Comparison of ENCODE assay signal across 22 mouse cellular contexts in genomic region chr5:88424892-88425291, GRCm38 (mm10). TPM values are rescaled to one million over a fixed set of nuclear protein-coding genes. Genes with fewer than 3 reads are reported as not detected.
DNase-seq lines count a peak whose midpoint lies in the region; ATAC-seq lines count a peak whose summit lies in the region.
"Not testable (repeated sequence)": the region's sequence is repeated elsewhere in the genome, so short reads cannot be mapped to it uniquely, and the experiment has no call there.
"Had no signal": no experiment of that assay in that cellular context is flagged by ENCODE, and none has a peak within 500 bp of the region (broad histone marks: within the 10 kb centered on the region; RNA-seq: fewer than 3 reads in every experiment).

No protein-coding gene starts in this region.

- not testable (repeated sequence) for H3K27ac ChIP-seq in kidney, embryonic 15.5 days

- not testable (repeated sequence) for H3K9ac ChIP-seq in kidney, embryonic 15.5 days

- H3K9me3 ChIP-seq in kidney, embryonic 15.5 days (replicated peaks), result not testable (repeated sequence)

- H3K4me1 ChIP-seq in kidney, embryonic 15.5 days, result not testable (repeated sequence)

- intact Hi-C loops in left cerebral cortex, postnatal 36 days (cut with DNase I), result not testable (repeated sequence)

- peak; percentile 99 for ATAC-seq in frontal cortex, adult (ENCODE audit: low TSS enrichment)
- peak; percentile 77; the same call in 1 of the 2 replicates for ATAC-seq in kidney, embryonic 15.5 days (replicated peaks; ENCODE audit: low FRiP score)

- not testable (repeated sequence) for H3K4me2 ChIP-seq in kidney, embryonic 15.5 days

- H3K27me3 ChIP-seq in kidney, embryonic 15.5 days, result not testable (repeated sequence)

- not testable (repeated sequence) for H3K4me3 ChIP-seq in kidney, embryonic 15.5 days (replicated peaks)

- WGBS in kidney, embryonic 15.5 days, result 42% methylated on average over 2 of the region's 2 CpGs

- peak; percentile 17 to 18 for DNase-seq in frontal cortex, postnatal 36 days (ENCODE audit: low spot score in 2 of 2)
- peak; percentile 7 for DNase-seq in left cerebral cortex, adult 11 months (ENCODE audit: low spot score)
- DNase-seq in left cerebral cortex, adult 9 months (ENCODE audit: low spot score in 2 of 2), result peak; percentile 11 to 15
- peak; percentile 8 to 13 for DNase-seq in left cerebral cortex, postnatal 36 days (ENCODE audit: low spot score in 2 of 2)
- DNase-seq in right cerebral cortex, adult 2 months (ENCODE audit: low spot score in 2 of 2), result peak; percentile 6 to 15

- H3K36me3 ChIP-seq in kidney, embryonic 15.5 days, result not testable (repeated sequence)

RNA-seq across cellular contexts. Expression of gene Ambn, which starts 30.9 kb away (rescaled TPM):
- polyA plus RNA-seq in kidney, embryonic 15.5 days (2015; fragmentation: Nextera tagmentation; extraction: Ambion mirVana), result 0.08 and 1.2 TPM in 2 replicates
- total RNA-seq in left cerebral cortex, postnatal 36 days (2021), result not detected
- total RNA-seq: adrenal gland, adult 2 months; adrenal gland, postnatal 10 days; adrenal gland, postnatal 25 days; adrenal gland, postnatal 4 days; ES-E14; MEL had no signal
- polyA plus RNA-seq: adrenal gland, adult 2 months; C2C12; cerebellum, adult 2 months; cortical plate, adult 2 months; embryonic facial prominence, embryonic 10.5 days; forebrain, embryonic 11.5 days; forebrain, embryonic 13.5 days had no signal

RNA-seq across cellular contexts. Expression of gene Amtn, which starts 49.0 kb away (rescaled TPM):
- not detected in 2 replicates for polyA plus RNA-seq in kidney, embryonic 15.5 days (2015; fragmentation: Nextera tagmentation; extraction: Ambion mirVana)
- not detected for total RNA-seq in left cerebral cortex, postnatal 36 days (2021)
- total RNA-seq: adrenal gland, adult 2 months; adrenal gland, postnatal 10 days; adrenal gland, postnatal 25 days; adrenal gland, postnatal 4 days; ES-E14; MEL had no signal
- polyA plus RNA-seq: adrenal gland, adult 2 months; C2C12; cerebellum, adult 2 months; cortical plate, adult 2 months; embryonic facial prominence, embryonic 10.5 days; embryonic facial prominence, embryonic 12.5 days; embryonic facial prominence, embryonic 14.5 days; forebrain, embryonic 11.5 days; forebrain, embryonic 13.5 days; forebrain, embryonic 15.5 days had no signal
